Mouse (Mus musculus) central nervous system, embryonic 18 days (tissue): ENCODE data around the gene Serpina3b. TPM values are rescaled to one million over a fixed set of nuclear protein-coding genes. Genes with fewer than 3 reads are reported as not detected.

Experiments
- polyA plus RNA-seq: library from polyadenylated mRNA; depleted of rRNA; stranded (reverse); fragments of >200 nt; gene quantifications from 2 replicates; pipeline ENCODE4 v1.2.3, GENCODE M21; 2012; rRNA removed

Serpina3b gene
- polyA plus RNA-seq = not detected in 2 replicates

GRCm38 (mm10) chr12:104127696-104128095 lies at the start of gene Serpina3b:
TSS of gene Serpina3b (plus strand) at chr12:104127996.

DNA sequence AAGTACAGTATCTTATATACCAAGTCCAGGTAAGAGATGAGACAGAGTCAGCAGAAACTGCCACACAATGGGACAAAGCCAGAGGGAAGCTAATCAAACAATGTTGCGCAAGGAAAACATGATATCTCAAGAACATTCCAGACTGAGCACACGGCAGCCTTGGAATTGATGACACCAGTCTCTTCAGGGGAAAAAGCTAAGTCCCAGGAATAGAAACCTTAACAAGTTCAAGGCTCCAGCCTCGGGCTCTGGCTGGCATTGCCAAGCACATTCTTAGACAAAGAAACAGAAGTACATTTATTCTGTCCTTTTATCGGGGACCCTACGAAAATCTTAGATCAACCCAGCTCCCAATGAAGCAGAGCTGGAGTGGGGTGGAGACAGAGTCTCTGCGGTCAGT lies 27.0 kb upstream of the Serpina3b start, which contains the start of gene Serpina5:
Gene Serpina5 (plus strand): TSS at position 346 of the 400 bp plus-strand sequence.

GRCm38 (mm10) chr12:104112333-104112732 lies 15.5 kb upstream of the Serpina3b start, which contains the start of gene Serpina3a:
TSS of gene Serpina3a (plus strand) at chr12:104112724.

DNA sequence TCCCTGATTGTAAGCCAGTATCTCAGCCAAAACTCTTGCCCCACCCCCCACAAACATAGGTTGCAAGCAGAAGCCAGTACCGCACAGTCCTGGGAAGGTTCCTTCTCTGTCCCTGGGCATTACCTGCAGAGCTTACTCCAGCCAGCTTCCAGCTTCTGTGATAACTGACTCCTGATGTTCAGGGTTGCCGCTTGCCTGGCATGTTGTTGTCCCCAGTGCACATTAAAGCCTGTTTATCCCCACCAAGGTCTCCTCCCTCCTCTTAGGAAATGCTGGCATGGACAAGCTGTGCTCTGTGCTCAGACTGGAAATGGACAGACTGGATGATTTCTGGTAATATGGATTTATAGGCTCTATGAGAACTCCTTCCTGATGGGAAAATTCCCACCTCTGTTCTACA lies 25.9 kb downstream of the Serpina3b start, which contains the start of gene Serpina3c:
Gene Serpina3c (minus strand): TSS at position 215 of the 400 bp plus-strand sequence.

Other genes with a start within 250 kb of the Serpina3b start
- 0.09 TPM in 1 of 2 replicates, not detected in the other for gene Serpina1c, start 223.1 kb upstream of the Serpina3b start, polyA plus RNA-seq
- gene Serpina1e, start 169.0 kb upstream of the Serpina3b start, polyA plus RNA-seq = 0.13 and 0.21 TPM in 2 replicates
- gene Serpina11, start 138.0 kb upstream of the Serpina3b start, polyA plus RNA-seq = 0.04 TPM in 1 of 2 replicates, not detected in the other
- 0.04 and 0.09 TPM in 2 replicates for gene Serpina9, start 114.2 kb upstream of the Serpina3b start, polyA plus RNA-seq
- gene Serpina12, start 83.6 kb upstream of the Serpina3b start, polyA plus RNA-seq = not detected in 2 replicates
- not detected in 2 replicates for gene Serpina5, start 26.9 kb upstream of the Serpina3b start, polyA plus RNA-seq
- gene Serpina3a, start 15.3 kb upstream of the Serpina3b start, polyA plus RNA-seq = not detected in 2 replicates
- gene Serpina3c, start 25.9 kb downstream of the Serpina3b start, polyA plus RNA-seq = 0.60 TPM in 1 of 2 replicates, not detected in the other
- gene Serpina3f, start 86.5 kb downstream of the Serpina3b start, polyA plus RNA-seq = 0.12 and 0.19 TPM in 2 replicates
- gene Serpina3g, start 108.2 kb downstream of the Serpina3b start, polyA plus RNA-seq = 2.0 and 3.6 TPM in 2 replicates
- gene Serpina3i, start 135.1 kb downstream of the Serpina3b start, polyA plus RNA-seq = 0.12 and 0.47 TPM in 2 replicates
- gene Serpina3j, start 186.6 kb downstream of the Serpina3b start, polyA plus RNA-seq = not detected in 2 replicates
- gene Serpina3k, start 210.5 kb downstream of the Serpina3b start, polyA plus RNA-seq = 1.1 TPM in 1 of 2 replicates, not detected in the other
- gene Serpina3m, start 210.5 kb downstream of the Serpina3b start, polyA plus RNA-seq = 0.05 and 5.7 TPM in 2 replicates